Mouse (Mus musculus): ENCODE measurements around the gene Hacd2. TPM values are rescaled to one million over a fixed set of nuclear protein-coding genes. Genes with fewer than 3 reads are reported as not detected.

The Hacd2 gene
- 10 to 100 TPM; 10.7 to 13.7 TPM for total RNA-seq (2021)

- peak; percentile 97 for DNase-seq
Measured at GRCm38 (mm10) chr16:35022242-35023137, at the start of gene Hacd2. Gene Hacd2, plus strand, starts transcription at chr16:35022428.

GRCm38 (mm10) chr16:34972471-34972870, 49.8 kb upstream of the Hacd2 start:
- DNase-seq: no peak

GRCm38 (mm10) chr16:34975544-34975943, 46.7 kb upstream of the Hacd2 start:
- DNase-seq: no peak

- DNase-seq: peak; percentile 48
Measured at GRCm38 (mm10) chr16:34976630-34977029, 45.6 kb upstream of the Hacd2 start.

GRCm38 (mm10) chr16:34978018-34978417, 44.2 kb upstream of the Hacd2 start:
- no peak for DNase-seq

- no peak for DNase-seq
Measured at GRCm38 (mm10) chr16:34981009-34981408, 41.2 kb upstream of the Hacd2 start.

GRCm38 (mm10) chr16:34984203-34985030, 37.8 kb upstream of the Hacd2 start:
- no peak for DNase-seq

GRCm38 (mm10) chr16:34985031-34985346, 37.2 kb upstream of the Hacd2 start:
- DNase-seq: no peak

GRCm38 (mm10) chr16:34986211-34986825, 35.9 kb upstream of the Hacd2 start:
- no peak for DNase-seq

- no peak for DNase-seq
Measured at GRCm38 (mm10) chr16:34991365-34991764, 30.9 kb upstream of the Hacd2 start.

GRCm38 (mm10) chr16:34992854-34993253, 29.4 kb upstream of the Hacd2 start:
- DNase-seq: no peak

GRCm38 (mm10) chr16:34993694-34994330, 28.4 kb upstream of the Hacd2 start:
- no peak for DNase-seq

GRCm38 (mm10) chr16:34994641-34995141, 27.5 kb upstream of the Hacd2 start:
- no peak for DNase-seq

- peak; percentile 84 for DNase-seq
Measured at GRCm38 (mm10) chr16:34996133-34996532, 26.1 kb upstream of the Hacd2 start.

- no peak for DNase-seq
Measured at GRCm38 (mm10) chr16:34997052-34997451, 25.2 kb upstream of the Hacd2 start.

- no peak for DNase-seq
Measured at GRCm38 (mm10) chr16:34997576-34997975, 24.7 kb upstream of the Hacd2 start.

GRCm38 (mm10) chr16:34999016-34999415, 23.2 kb upstream of the Hacd2 start:
- DNase-seq: no peak

GRCm38 (mm10) chr16:34999986-35000385, 22.2 kb upstream of the Hacd2 start:
- no peak for DNase-seq

- DNase-seq: no peak
Measured at GRCm38 (mm10) chr16:35000923-35001560, 21.2 kb upstream of the Hacd2 start.

- DNase-seq: no peak
Measured at GRCm38 (mm10) chr16:35004356-35004755, 17.9 kb upstream of the Hacd2 start.

GRCm38 (mm10) chr16:35004756-35005155, 17.5 kb upstream of the Hacd2 start:
- DNase-seq: no peak

- no peak for DNase-seq
Measured at GRCm38 (mm10) chr16:35006251-35006650, 16.0 kb upstream of the Hacd2 start.

Measured in heart, postnatal 4 days (tissue).